Mouse (Mus musculus): ENCODE results near the gene Olig3. TPM values are rescaled to one million over a fixed set of nuclear protein-coding genes. Genes with fewer than 3 reads are reported as not detected.

Olig3 gene
- total RNA-seq (2017): not detected in 2 replicates

GRCm38 (mm10) chr10:19356071-19356583, at the start of gene Olig3:
TSS of gene Olig3 (plus strand) at chr10:19356533.
- no peak for ATAC-seq (ENCODE audit: extremely low read depth, insufficient number of reproducible peaks, low FRiP score, poor library complexity, severe bottlenecking)

GRCm38 (mm10) chr10:19309681-19310395, 46.5 kb upstream of the Olig3 start:
- ATAC-seq (ENCODE audit: extremely low read depth, insufficient number of reproducible peaks, low FRiP score, poor library complexity, severe bottlenecking): no peak

- no peak for ATAC-seq (ENCODE audit: extremely low read depth, insufficient number of reproducible peaks, low FRiP score, poor library complexity, severe bottlenecking)
Observed at GRCm38 (mm10) chr10:19310471-19310870, 45.9 kb upstream of the Olig3 start.

- ATAC-seq (ENCODE audit: extremely low read depth, insufficient number of reproducible peaks, low FRiP score, poor library complexity, severe bottlenecking): no peak
Observed at GRCm38 (mm10) chr10:19317962-19318812, 38.1 kb upstream of the Olig3 start.

- ATAC-seq (ENCODE audit: extremely low read depth, insufficient number of reproducible peaks, low FRiP score, poor library complexity, severe bottlenecking): peak; percentile 55; the same call in 1 of the 2 replicates
Observed at GRCm38 (mm10) chr10:19321781-19322180, 34.6 kb upstream of the Olig3 start.

- no peak for ATAC-seq (ENCODE audit: extremely low read depth, insufficient number of reproducible peaks, low FRiP score, poor library complexity, severe bottlenecking)
Observed at GRCm38 (mm10) chr10:19329191-19329777, 27.0 kb upstream of the Olig3 start.

GRCm38 (mm10) chr10:19333425-19333824, 22.9 kb upstream of the Olig3 start:
- no peak for ATAC-seq (ENCODE audit: extremely low read depth, insufficient number of reproducible peaks, low FRiP score, poor library complexity, severe bottlenecking)

GRCm38 (mm10) chr10:19338695-19339630, 17.4 kb upstream of the Olig3 start:
- ATAC-seq (ENCODE audit: extremely low read depth, insufficient number of reproducible peaks, low FRiP score, poor library complexity, severe bottlenecking): no peak

- no peak for ATAC-seq (ENCODE audit: extremely low read depth, insufficient number of reproducible peaks, low FRiP score, poor library complexity, severe bottlenecking)
Observed at GRCm38 (mm10) chr10:19344039-19344438, 12.3 kb upstream of the Olig3 start.

- no peak for ATAC-seq (ENCODE audit: extremely low read depth, insufficient number of reproducible peaks, low FRiP score, poor library complexity, severe bottlenecking)
Observed at GRCm38 (mm10) chr10:19349326-19349725, 7.0 kb upstream of the Olig3 start.

- ATAC-seq (ENCODE audit: extremely low read depth, insufficient number of reproducible peaks, low FRiP score, poor library complexity, severe bottlenecking): no peak
Observed at GRCm38 (mm10) chr10:19352006-19352877, 4.1 kb upstream of the Olig3 start.

GRCm38 (mm10) chr10:19352878-19353301, 3.4 kb upstream of the Olig3 start:
- no peak for ATAC-seq (ENCODE audit: extremely low read depth, insufficient number of reproducible peaks, low FRiP score, poor library complexity, severe bottlenecking)

- no peak for ATAC-seq (ENCODE audit: extremely low read depth, insufficient number of reproducible peaks, low FRiP score, poor library complexity, severe bottlenecking)
Observed at GRCm38 (mm10) chr10:19353631-19354030, 2.7 kb upstream of the Olig3 start.

- no peak for ATAC-seq (ENCODE audit: extremely low read depth, insufficient number of reproducible peaks, low FRiP score, poor library complexity, severe bottlenecking)
Observed at GRCm38 (mm10) chr10:19354146-19354545, 2.2 kb upstream of the Olig3 start.

- ATAC-seq (ENCODE audit: extremely low read depth, insufficient number of reproducible peaks, low FRiP score, poor library complexity, severe bottlenecking): no peak
Observed at GRCm38 (mm10) chr10:19355076-19355475, 1.3 kb upstream of the Olig3 start.

GRCm38 (mm10) chr10:19356720-19357641, 648 bp downstream of the Olig3 start:
- ATAC-seq (ENCODE audit: extremely low read depth, insufficient number of reproducible peaks, low FRiP score, poor library complexity, severe bottlenecking): no peak

- ATAC-seq (ENCODE audit: extremely low read depth, insufficient number of reproducible peaks, low FRiP score, poor library complexity, severe bottlenecking): no peak
Observed at GRCm38 (mm10) chr10:19357848-19358247, 1.5 kb downstream of the Olig3 start.

Data from neutrophil, adult 5-6 weeks (primary cell).